ENCODE assay signal across 23 mouse cellular contexts in genomic region chr17:86381464-86381863, GRCm38 (mm10).
A peak's percentile ranks its signal among the peaks of the same experiment; 100 is the strongest.
DNase-seq lines count a peak whose midpoint lies in the region; ATAC-seq and TF ChIP-seq lines count a peak whose summit lies in the region.
"Had no signal": no experiment of that assay in that cellular context is flagged by ENCODE, and none has a peak within 500 bp of the region (broad histone marks: within the 10 kb centered on the region; RNA-seq: fewer than 3 reads in every experiment).

No protein-coding gene starts in this region.

- H3K27ac ChIP-seq in embryonic facial prominence, embryonic 14.5 days (replicated peaks; ENCODE audit: low read depth, low read length), result no peak overlapping the region
- H3K27ac ChIP-seq in embryonic facial prominence, embryonic 10.5 days (replicated peaks), result no peak overlapping the region; the same call in 1 of the 2 replicates
- H3K27ac ChIP-seq in heart, embryonic 10.5 days, result no peak overlapping the region
- H3K27ac ChIP-seq in CH12.LX (ENCODE audit: insufficient read depth, low read depth), result no peak overlapping the region
- no peak overlapping the region for H3K27ac ChIP-seq in cerebellum, adult 2 months (ENCODE audit: insufficient read depth, low read length)

- no peak for TF ChIP-seq CTCF in CH12.LX (conservative IDR thresholded peaks at IDR 0.05 in 1 of 2, IDR thresholded peaks at IDR 0.05 in 1 of 2; ENCODE audit: low read depth in 2 of 2, low read length in 2 of 2)
- TF ChIP-seq CTCF in cerebellum, adult 2 months (IDR thresholded peaks at IDR 0.05; ENCODE audit: borderline replicate concordance, insufficient read depth, low read depth, low read length), result no peak

- no peaks in the 10 kb centered on the region for H3K27me3 ChIP-seq in embryonic facial prominence, embryonic 14.5 days (replicated peaks; ENCODE audit: control insufficient read depth, insufficient read depth, low read length)
- H3K27me3 ChIP-seq in embryonic facial prominence, embryonic 10.5 days (replicated peaks; ENCODE audit: low read depth, poor library complexity, severe bottlenecking), result no peaks in the 10 kb centered on the region
- no peaks in the 10 kb centered on the region for H3K27me3 ChIP-seq in heart, embryonic 10.5 days (ENCODE audit: insufficient read depth, poor library complexity, severe bottlenecking)
- H3K27me3 ChIP-seq in CH12.LX (replicated peaks), result no peaks in the 10 kb centered on the region
- no peaks in the 10 kb centered on the region for H3K27me3 ChIP-seq in splenic B cell, adult 2 months (ENCODE audit: control insufficient read depth, insufficient read depth, low read length, poor library complexity, severe bottlenecking)
- H3K27me3 ChIP-seq in cerebellum, adult 2 months (ENCODE audit: control insufficient read depth, insufficient read depth, low read length), result no peaks in the 10 kb centered on the region
- H3K27me3 ChIP-seq: Patski had no signal

- H3K36me3 ChIP-seq in embryonic facial prominence, embryonic 14.5 days (ENCODE audit: control insufficient read depth, insufficient read depth, low read length), result no peaks in the 10 kb centered on the region
- H3K36me3 ChIP-seq in embryonic facial prominence, embryonic 10.5 days (replicated peaks), result no peaks in the 10 kb centered on the region
- no peaks in the 10 kb centered on the region for H3K36me3 ChIP-seq in heart, embryonic 10.5 days
- H3K36me3 ChIP-seq in CH12.LX (replicated peaks in 1 of 2; ENCODE audit: control insufficient read depth in 1 of 2, insufficient read depth in 1 of 2, low read length in 1 of 2), result peaks cover 0 to 12% of the 10 kb centered on the region in 2 experiments
- no peaks in the 10 kb centered on the region for H3K36me3 ChIP-seq in splenic B cell, adult 2 months (ENCODE audit: control insufficient read depth, insufficient read depth, low read length, poor library complexity, severe bottlenecking)
- H3K36me3 ChIP-seq: G1E had no signal

- no peaks in the 10 kb centered on the region for H3K9me3 ChIP-seq in embryonic facial prominence, embryonic 14.5 days (ENCODE audit: control insufficient read depth, low read length)
- no peaks in the 10 kb centered on the region for H3K9me3 ChIP-seq in embryonic facial prominence, embryonic 10.5 days
- H3K9me3 ChIP-seq in heart, embryonic 10.5 days, result no peaks in the 10 kb centered on the region
- H3K9me3 ChIP-seq in CH12.LX (replicated peaks; ENCODE audit: low read length), result no peaks in the 10 kb centered on the region

- WGBS in embryonic facial prominence, embryonic 14.5 days, result 77% methylated on average over 9 of the region's 9 CpGs
- 81% methylated on average over 9 of the region's 9 CpGs for WGBS in embryonic facial prominence, embryonic 10.5 days
- 86% methylated on average over 9 of the region's 9 CpGs for WGBS in heart, embryonic 10.5 days
- 92% methylated on average over 9 of the region's 9 CpGs for WGBS in cerebellum, adult 2 months

- ATAC-seq in embryonic facial prominence, embryonic 14.5 days (ENCODE audit: low read depth), result no peak; the same call in 1 of the 2 replicates
- ATAC-seq: activated CD4-positive, CD25-positive, alpha-beta regulatory T cell, adult 4 months; CD4-positive, CD25-positive, alpha-beta regulatory T cell, adult 4 months; Patski had no signal

- no peak for TF ChIP-seq POLR2A in CH12.LX (IDR thresholded peaks at IDR 0.05; ENCODE audit: low read depth, low read length)
- no peak for TF ChIP-seq POLR2A in cerebellum, adult 2 months (IDR thresholded peaks at IDR 0.05; ENCODE audit: borderline replicate concordance, insufficient read depth, low read length)

- TF ChIP-seq RAD21 in CH12.LX (IDR thresholded peaks at IDR 0.05; ENCODE audit: low read depth, low read length), result no peak

- H3K4me1 ChIP-seq in embryonic facial prominence, embryonic 14.5 days (ENCODE audit: control insufficient read depth, insufficient read depth, low read length), result peaks cover 36% of the 10 kb centered on the region
- H3K4me1 ChIP-seq in embryonic facial prominence, embryonic 10.5 days, result peaks cover 59% of the 10 kb centered on the region
- peaks cover 79% of the 10 kb centered on the region for H3K4me1 ChIP-seq in heart, embryonic 10.5 days
- peaks cover 47 to 87% of the 10 kb centered on the region in 2 experiments for H3K4me1 ChIP-seq in CH12.LX (ENCODE audit: control insufficient read depth in 1 of 2, insufficient read depth in 2 of 2)
- peaks cover 22% of the 10 kb centered on the region for H3K4me1 ChIP-seq in cerebellum, adult 2 months (ENCODE audit: control insufficient read depth, insufficient read depth, low read length)

- H3K4me3 ChIP-seq in embryonic facial prominence, embryonic 14.5 days (ENCODE audit: low read depth, low read length), result no peak overlapping the region
- no peak overlapping the region for H3K4me3 ChIP-seq in embryonic facial prominence, embryonic 10.5 days
- no peak overlapping the region for H3K4me3 ChIP-seq in heart, embryonic 10.5 days
- H3K4me3 ChIP-seq in CH12.LX (replicated peaks in 1 of 3; ENCODE audit: low read depth in 2 of 3, low read length in 2 of 3, poor library complexity in 1 of 3), result no peak overlapping the region
- no peak overlapping the region for H3K4me3 ChIP-seq in cerebellum, adult 2 months (replicated peaks; ENCODE audit: insufficient read depth, low read depth, low read length)

- H3K79me2 ChIP-seq in CH12.LX (replicated peaks; ENCODE audit: control insufficient read depth, extremely low read depth, insufficient read depth, poor library complexity, severe bottlenecking), result no peaks in the 10 kb centered on the region; the same call in 1 of the 2 replicates

- no peak overlapping the region for H3K4me2 ChIP-seq in embryonic facial prominence, embryonic 14.5 days (ENCODE audit: low read depth, low read length)
- H3K4me2 ChIP-seq in CH12.LX (ENCODE audit: insufficient read depth, low read depth, poor library complexity, severe bottlenecking), result no peak overlapping the region

- peak; percentile 19; the same call in 1 of the 2 replicates for TF ChIP-seq EP300 in CH12.LX (IDR thresholded peaks at IDR 0.05; ENCODE audit: low read length)

- peak; percentile 35 for DNase-seq in embryonic facial prominence, embryonic 14.5 days (ENCODE audit: low spot score)
- DNase-seq in embryonic facial prominence, embryonic 10.5 days (ENCODE audit: low spot score), result no peak
- peak; percentile 61 for DNase-seq in heart, adult 11 months
- DNase-seq in heart, embryonic 10.5 days (ENCODE audit: low spot score), result no peak
- no peak for DNase-seq in CH12.LX (ENCODE audit: extremely low read depth)
- peak; percentile 65 for DNase-seq in splenic B cell, adult 2 months (ENCODE audit: low read depth, low spot score)
- no peak for DNase-seq in cerebellum, adult 2 months
- no peak for DNase-seq in c-Kit-positive CD71-positive TER-119-positive erythroid progenitor cells, embryonic 14.5 days (ENCODE audit: low spot score)
- DNase-seq: adrenal gland, adult 2 months; adrenal gland, adult 8-10 months; adrenal gland, postnatal 10 days; adrenal gland, postnatal 14 days; adrenal gland, postnatal 25 days; adrenal gland, postnatal 36 days; B cell, adult 2 months; cerebellum, adult 11 months; cerebellum, adult 11-12 months; cerebellum, adult 18-20 months; cerebellum, adult 8-10 months had no signal

- H3K9ac ChIP-seq in embryonic facial prominence, embryonic 14.5 days (ENCODE audit: low read depth, low read length), result no peak overlapping the region
- H3K9ac ChIP-seq in CH12.LX (ENCODE audit: insufficient read depth, low read depth), result no peak overlapping the region

- in situ Hi-C loops in CH12.LX (cut with MboI; ENCODE audit: low pct_ligation_motif_present, low pct_unique_long_range_greater_than_20kb, low sequenced_read_pairs), result loop anchor here (10.0 kb wide), 1 partner anchor 53 kb away; no protein-coding TSS in a partner anchor

- dilution Hi-C loops in CH12.LX (cut with MboI; ENCODE audit: extremely low pct_ligation_motif_present, extremely low pct_unique_long_range_greater_than_20kb, low sequenced_read_pairs), result no loop called here

TF ChIP-seq in CH12.LX, 34 proteins besides CTCF, POLR2A, EP300 and RAD21:
- TF ChIP-seq SMC3 (IDR thresholded peaks at IDR 0.05; ENCODE audit: low read depth, low read length) (no peak), RCOR1 (conservative IDR thresholded peaks at IDR 0.05; ENCODE audit: low read depth, low read length) (no peak), MAX (IDR thresholded peaks at IDR 0.05; ENCODE audit: low read length) (no peak), MEF2A (IDR thresholded peaks at IDR 0.05; ENCODE audit: borderline replicate concordance, low read depth, low read length) (0 out of 2 replicates have a peak, but pooled peaks have one; percentile 24), CHD2 (IDR thresholded peaks at IDR 0.05; ENCODE audit: low read length) (no peak), ZKSCAN1 (IDR thresholded peaks at IDR 0.05; ENCODE audit: borderline replicate concordance, low read depth, low read length) (no peak), IRF4 (IDR thresholded peaks at IDR 0.05; ENCODE audit: low read depth, low read length) (no peak), KAT2A (IDR thresholded peaks at IDR 0.05; ENCODE audit: insufficient replicate concordance, low read length) (no peak), USF1 (IDR thresholded peaks at IDR 0.05; ENCODE audit: low read depth, low read length) (no peak), ETS1 (conservative IDR thresholded peaks at IDR 0.05; ENCODE audit: low read depth, low read length) (peak; percentile 71), MYC (IDR thresholded peaks at IDR 0.05; ENCODE audit: low read depth, low read length) (no peak), CHD1 (IDR thresholded peaks at IDR 0.05; ENCODE audit: low read depth, low read length) (no peak), BHLHE40 (IDR thresholded peaks at IDR 0.05; ENCODE audit: low read depth, low read length) (peak; percentile 68), JUN (IDR thresholded peaks at IDR 0.05; ENCODE audit: insufficient read depth, low read depth, low read length) (no peak), TBP (conservative IDR thresholded peaks at IDR 0.05; ENCODE audit: low read depth, low read length) (no peak), TCF12 (IDR thresholded peaks at IDR 0.05; ENCODE audit: low read depth, low read length) (no peak), HCFC1 (IDR thresholded peaks at IDR 0.05; ENCODE audit: low read depth, low read length) (no peak)

Comparison
In these comparisons a context has a peak if more than half of its experiments do, and no peak if none do; other contexts are left out.
1. DNase-seq: peak in embryonic facial prominence, embryonic 14.5 days (single experiment), heart, adult 11 months (single experiment) and splenic B cell, adult 2 months (single experiment); none in embryonic facial prominence, embryonic 10.5 days (single experiment), heart, embryonic 10.5 days (single experiment), CH12.LX (single experiment), cerebellum, adult 2 months (0 of 2) and c-Kit-positive CD71-positive TER-119-positive erythroid progenitor cells, embryonic 14.5 days (single experiment).